ENCODE assay signal across 23 mouse cellular contexts in genomic region chr19:6245806-6246205, GRCm38 (mm10). TPM values are rescaled to one million over a fixed set of nuclear protein-coding genes. Genes with fewer than 3 reads are reported as not detected.
"Had no signal": no experiment of that assay in that cellular context is flagged by ENCODE, and none has a peak within 500 bp of the region (broad histone marks: within the 10 kb centered on the region; RNA-seq: fewer than 3 reads in every experiment).

No protein-coding gene starts in this region.

- H3K27me3 ChIP-seq: limb, embryonic 12.5 days; limb, embryonic 15.5 days; midbrain, embryonic 12.5 days; midbrain, embryonic 15.5 days; stomach, embryonic 15.5 days had no signal

- DNase-seq: kidney, adult 2 months; left cerebral cortex, postnatal 4 days; liver, postnatal 0 days; lung, embryonic 14.5 days; right cerebral cortex, adult 18-20 months; right cerebral cortex, postnatal 14 days; right cerebral cortex, postnatal 4 days; thymus, adult 18-20 months had no signal

- H3K9ac ChIP-seq: limb, embryonic 12.5 days; limb, embryonic 15.5 days; liver, embryonic 14.5 days; liver, postnatal 0 days; lung, embryonic 14.5 days; midbrain, embryonic 12.5 days; midbrain, embryonic 15.5 days; stomach, embryonic 15.5 days had no signal

- H3K27ac ChIP-seq: kidney, postnatal 0 days; limb, embryonic 12.5 days; limb, embryonic 15.5 days; liver, embryonic 14.5 days; macrophage; midbrain, embryonic 12.5 days; midbrain, embryonic 15.5 days; stomach, embryonic 15.5 days had no signal

- H3K4me3 ChIP-seq: limb, embryonic 12.5 days; limb, embryonic 15.5 days; midbrain, embryonic 12.5 days; midbrain, embryonic 15.5 days; stomach, embryonic 15.5 days had no signal

RNA-seq across cellular contexts. Expression of gene Gpha2, which starts 19.6 kb away (rescaled TPM):
- total RNA-seq: layer of hippocampus, adult 8-10 months; layer of hippocampus, postnatal 14 days; left cerebral cortex, adult 8-10 months; left cerebral cortex, postnatal 14 days; left cerebral cortex, postnatal 4 days; megakaryocyte, adult 5-6 weeks had no signal
- polyA plus RNA-seq: kidney, embryonic 14.5 days; liver, embryonic 14.5 days; liver, postnatal 0 days; macrophage; midbrain, embryonic 15.5 days; neural tube, embryonic 14.5 days had no signal
